Mouse (Mus musculus) v-Abl transformed pro-B cells (cell line): ENCODE measurements around the gene Gm20388.

Experiments
- in situ Hi-C, 2 experiments: fragments of 400-800 bp; cut with MboI; formaldehyde crosslinking; loops; one replicate each; pipeline ENCODE4 v1.15.1; 2025; ENCODE audit not compliant: unreplicated experiment in 2 of 2

Gene Gm20388

GRCm38 (mm10) chr8:124250785-124251184 lies 4340.1 kb downstream of the Gm20388 start:
- in situ Hi-C loops, result loop anchor here in 1 of 2 experiments (25.0 kb wide), 1 partner anchor 662 kb away; no protein-coding TSS in a partner anchor

- in situ Hi-C loops, result loop anchor here in 1 of 2 experiments (25.0 kb wide), 1 partner anchor 660 kb away; no protein-coding TSS in a partner anchor
Measured at GRCm38 (mm10) chr8:124252533-124252950, 4341.9 kb downstream of the Gm20388 start.

- in situ Hi-C loops, result loop anchor here in 1 of 2 experiments (25.0 kb wide), 1 partner anchor 658 kb away; no protein-coding TSS in a partner anchor
Measured at GRCm38 (mm10) chr8:124253939-124254338, 4343.3 kb downstream of the Gm20388 start.

GRCm38 (mm10) chr8:124256841-124257240 lies 4346.2 kb downstream of the Gm20388 start:
- in situ Hi-C loops, result loop anchor here in 1 of 2 experiments (25.0 kb wide), 1 partner anchor 655 kb away; no protein-coding TSS in a partner anchor

GRCm38 (mm10) chr8:124257363-124257762 lies 4346.7 kb downstream of the Gm20388 start:
- in situ Hi-C loops, result loop anchor here in 1 of 2 experiments (25.0 kb wide), 1 partner anchor 655 kb away; no protein-coding TSS in a partner anchor

- in situ Hi-C loops, result loop anchor here in 1 of 2 experiments (25.0 kb wide), 1 partner anchor 653 kb away; no protein-coding TSS in a partner anchor
Measured at GRCm38 (mm10) chr8:124259146-124259545, 4348.5 kb downstream of the Gm20388 start.

GRCm38 (mm10) chr8:124259925-124260324 lies 4349.3 kb downstream of the Gm20388 start:
- in situ Hi-C loops, result loop anchor here in 1 of 2 experiments (25.0 kb wide), 1 partner anchor 652 kb away; no protein-coding TSS in a partner anchor

GRCm38 (mm10) chr8:124260371-124260770 lies 4349.7 kb downstream of the Gm20388 start:
- in situ Hi-C loops, result loop anchor here in 1 of 2 experiments (25.0 kb wide), 1 partner anchor 652 kb away; no protein-coding TSS in a partner anchor

- in situ Hi-C loops, result loop anchor here in 1 of 2 experiments (25.0 kb wide), 1 partner anchor 649 kb away; no protein-coding TSS in a partner anchor
Measured at GRCm38 (mm10) chr8:124263058-124263457, 4352.4 kb downstream of the Gm20388 start.

- in situ Hi-C loops, result loop anchor here in 1 of 2 experiments (25.0 kb wide), 1 partner anchor 648 kb away; no protein-coding TSS in a partner anchor
Measured at GRCm38 (mm10) chr8:124264032-124264431, 4353.4 kb downstream of the Gm20388 start.

- in situ Hi-C loops, result loop anchor here in 1 of 2 experiments (25.0 kb wide), 1 partner anchor 648 kb away; no protein-coding TSS in a partner anchor
Measured at GRCm38 (mm10) chr8:124264671-124265070, 4354.0 kb downstream of the Gm20388 start.

- in situ Hi-C loops, result loop anchor here in 1 of 2 experiments (25.0 kb wide), 1 partner anchor 647 kb away; no protein-coding TSS in a partner anchor
Measured at GRCm38 (mm10) chr8:124265130-124265529, 4354.5 kb downstream of the Gm20388 start.

GRCm38 (mm10) chr8:124265798-124266197 lies 4355.2 kb downstream of the Gm20388 start:
- in situ Hi-C loops, result loop anchor here in 1 of 2 experiments (25.0 kb wide), 1 partner anchor 647 kb away; no protein-coding TSS in a partner anchor

GRCm38 (mm10) chr8:124267206-124267605 lies 4356.6 kb downstream of the Gm20388 start:
- in situ Hi-C loops, result loop anchor here in 1 of 2 experiments (25.0 kb wide), 1 partner anchor 645 kb away; no protein-coding TSS in a partner anchor

- in situ Hi-C loops, result loop anchor here (5.0 to 25.0 kb wide), 3 partner anchors 38 to 876 kb away; partner anchors contain the start of gene Galnt2 (in 1 of the 2)
Measured at GRCm38 (mm10) chr8:124270504-124270903, 4359.9 kb downstream of the Gm20388 start.

GRCm38 (mm10) chr8:124270904-124271303 lies 4360.3 kb downstream of the Gm20388 start:
- in situ Hi-C loops, result loop anchor here (5.0 to 25.0 kb wide), 3 partner anchors 39 to 876 kb away; partner anchors contain the start of gene Galnt2 (in 1 of the 2)

- in situ Hi-C loops, result loop anchor here (5.0 to 25.0 kb wide), 3 partner anchors 39 to 877 kb away; partner anchors contain the start of gene Galnt2 (in 1 of the 2)
Measured at GRCm38 (mm10) chr8:124271518-124271917, 4360.9 kb downstream of the Gm20388 start.

- in situ Hi-C loops, result loop anchor here (5.0 to 25.0 kb wide), 3 partner anchors 40 to 878 kb away; partner anchors contain the start of gene Galnt2 (in 1 of the 2)
Measured at GRCm38 (mm10) chr8:124272792-124273191, 4362.2 kb downstream of the Gm20388 start.

- in situ Hi-C loops, result loop anchor here (5.0 to 25.0 kb wide), 3 partner anchors 41 to 879 kb away; partner anchors contain the start of gene Galnt2 (in 1 of the 2)
Measured at GRCm38 (mm10) chr8:124273606-124274218, 4363.1 kb downstream of the Gm20388 start.

- in situ Hi-C loops, result loop anchor here (5.0 to 25.0 kb wide), 3 partner anchors 42 to 880 kb away; partner anchors contain the start of gene Galnt2 (in 1 of the 2)
Measured at GRCm38 (mm10) chr8:124274441-124275120, 4363.9 kb downstream of the Gm20388 start.
